Mouse (Mus musculus) megakaryocyte, embryonic 14.5 days (primary cell): ENCODE data around the gene Ptges.

Experiments used
- FLI1 ChIP-seq: IDR thresholded peaks from 2 replicates; pipeline ENCODE4 v1.6.1; 2012; ENCODE audit warnings: low read length, inconsistent platforms, mixed read lengths
- GATA1 ChIP-seq: IDR thresholded peaks from 3 replicates; pipeline ENCODE4 v1.6.1; 2012; ENCODE audit warnings: mixed read lengths, low read length, inconsistent platforms, borderline replicate concordance

DNA sequence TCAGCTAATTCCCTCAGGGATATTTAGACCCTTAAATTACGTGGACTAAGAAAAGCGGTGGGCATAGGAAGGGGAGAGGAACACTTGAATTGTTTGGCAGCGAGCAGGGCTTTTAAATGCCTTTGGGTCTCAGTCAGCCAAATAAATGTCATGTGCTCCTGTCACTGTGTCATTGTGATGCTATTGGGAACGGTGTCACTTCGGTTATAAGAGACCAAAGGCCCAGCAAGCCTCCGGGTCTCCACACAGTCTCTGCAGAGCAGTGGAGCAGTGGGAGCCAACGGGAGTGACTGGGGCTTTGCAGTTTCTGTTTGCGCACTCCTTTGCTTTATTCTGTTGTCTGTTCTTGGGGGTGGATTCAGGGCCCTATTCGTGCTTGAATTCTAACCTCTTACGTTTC lies 55.2 kb downstream of the Ptges start:
- no peak for TF ChIP-seq GATA1
- TF ChIP-seq FLI1, result no peak
